Mouse (Mus musculus): ENCODE measurements at regions not wholly inside any gene's neighbourhood (a gene's known extent, or its start where the extent isn't known, plus 50 kb on each side); places are given as distances from the start of the nearest gene placed in this dataset.

GRCm38 (mm10) chr1:72944221-72944620, 69.5 kb upstream of the Igfbp5 start:
- Histone ChIP-seq H3K36me3 (replicated peaks in 1 of 2; ENCODE audit: control insufficient read depth in 1 of 2, insufficient read depth in 1 of 2, low read length in 1 of 2) (no peaks in the 10 kb centered on the region), H3K9me3 (replicated peaks; ENCODE audit: low read length) (no peaks in the 10 kb centered on the region), H3K4me2 (ENCODE audit: insufficient read depth, low read depth, poor library complexity, severe bottlenecking) (no peak overlapping the region), H3K9ac (ENCODE audit: insufficient read depth, low read depth) (no peak overlapping the region), H3K27ac (ENCODE audit: insufficient read depth, low read depth) (no peak overlapping the region), H3K27me3 (replicated peaks) (no peaks in the 10 kb centered on the region), H3K4me3 (replicated peaks in 1 of 3; ENCODE audit: low read depth in 2 of 3, low read length in 2 of 3, poor library complexity in 1 of 3) (no peak overlapping the region), H3K4me1 (ENCODE audit: control insufficient read depth in 1 of 2, insufficient read depth in 2 of 2) (peaks cover 7 to 21% of the 10 kb centered on the region in 2 experiments; a peak in 3 of 4 replicates), H3K79me2 (replicated peaks; ENCODE audit: control insufficient read depth, extremely low read depth, insufficient read depth, poor library complexity, severe bottlenecking) (no peaks in the 10 kb centered on the region)
- TF ChIP-seq GABPA (IDR thresholded peaks at IDR 0.05; ENCODE audit: insufficient replicate concordance, low read depth, low read length) (no peak), ELF1 (IDR thresholded peaks at IDR 0.05; ENCODE audit: low read depth, low read length) (no peak), CHD2 (IDR thresholded peaks at IDR 0.05; ENCODE audit: low read length) (no peak), NRF1 (IDR thresholded peaks at IDR 0.05; ENCODE audit: low read depth, low read length) (no peak)
- dilution Hi-C loops (cut with MboI; ENCODE audit: extremely low pct_ligation_motif_present, extremely low pct_unique_long_range_greater_than_20kb, low sequenced_read_pairs) (no loop called here), in situ Hi-C loops (cut with MboI; ENCODE audit: low pct_ligation_motif_present, low pct_unique_long_range_greater_than_20kb, low sequenced_read_pairs) (no loop called here)
- DNase-seq (ENCODE audit: extremely low read depth) = no peak

- H3K4me1 ChIP-seq (ENCODE audit: control insufficient read depth in 1 of 2, insufficient read depth in 2 of 2) = peaks cover 7 to 21% of the 10 kb centered on the region in 2 experiments; a peak in 3 of 4 replicates
- H3K9me3 ChIP-seq (replicated peaks; ENCODE audit: low read length) = no peaks in the 10 kb centered on the region
- H3K27ac ChIP-seq (ENCODE audit: insufficient read depth, low read depth) = no peak overlapping the region
- no peak overlapping the region for H3K9ac ChIP-seq (ENCODE audit: insufficient read depth, low read depth)
- H3K79me2 ChIP-seq (replicated peaks; ENCODE audit: control insufficient read depth, extremely low read depth, insufficient read depth, poor library complexity, severe bottlenecking) = no peaks in the 10 kb centered on the region
- TF ChIP-seq E2F4 (IDR thresholded peaks at IDR 0.05; ENCODE audit: insufficient replicate concordance, low read depth, low read length) = no peak
- TF ChIP-seq TBP (conservative IDR thresholded peaks at IDR 0.05; ENCODE audit: low read depth, low read length) = no peak
- TF ChIP-seq HCFC1 (IDR thresholded peaks at IDR 0.05; ENCODE audit: low read depth, low read length) = no peak
- no peak for TF ChIP-seq UBTF (IDR thresholded peaks at IDR 0.05; ENCODE audit: low read depth, low read length)
- TF ChIP-seq IRF4 (IDR thresholded peaks at IDR 0.05; ENCODE audit: low read depth, low read length) = no peak
- no peak for TF ChIP-seq POLR2A (IDR thresholded peaks at IDR 0.05; ENCODE audit: low read depth, low read length)
- no peak for TF ChIP-seq MAX (IDR thresholded peaks at IDR 0.05; ENCODE audit: low read length)
- no peak for TF ChIP-seq ZKSCAN1 (IDR thresholded peaks at IDR 0.05; ENCODE audit: borderline replicate concordance, low read depth, low read length)
- no peak for TF ChIP-seq RCOR1 (conservative IDR thresholded peaks at IDR 0.05; ENCODE audit: low read depth, low read length)
- TF ChIP-seq GABPA (IDR thresholded peaks at IDR 0.05; ENCODE audit: insufficient replicate concordance, low read depth, low read length) = no peak
- TF ChIP-seq CHD2 (IDR thresholded peaks at IDR 0.05; ENCODE audit: low read length) = no peak
- no peak for TF ChIP-seq SIN3A (IDR thresholded peaks at IDR 0.05; ENCODE audit: low read length)
- H3K4me3 ChIP-seq (replicated peaks in 1 of 3; ENCODE audit: low read depth in 2 of 3, low read length in 2 of 3, poor library complexity in 1 of 3) = no peak overlapping the region
- no peaks in the 10 kb centered on the region for H3K27me3 ChIP-seq (replicated peaks)
- dilution Hi-C loops (cut with MboI; ENCODE audit: extremely low pct_ligation_motif_present, extremely low pct_unique_long_range_greater_than_20kb, low sequenced_read_pairs) (no loop called here), in situ Hi-C loops (cut with MboI; ENCODE audit: low pct_ligation_motif_present, low pct_unique_long_range_greater_than_20kb, low sequenced_read_pairs) (no loop called here)
- H3K36me3 ChIP-seq (replicated peaks in 1 of 2; ENCODE audit: control insufficient read depth in 1 of 2, insufficient read depth in 1 of 2, low read length in 1 of 2) = no peaks in the 10 kb centered on the region
- no peak for DNase-seq (ENCODE audit: extremely low read depth)
- H3K4me2 ChIP-seq (ENCODE audit: insufficient read depth, low read depth, poor library complexity, severe bottlenecking) = no peak overlapping the region
These were observed 68.4 kb upstream of the Igfbp5 start for GRCm38 (mm10) chr1:72943082-72943481.

- TF ChIP-seq UBTF (IDR thresholded peaks at IDR 0.05; ENCODE audit: low read depth, low read length) (no peak), USF1 (IDR thresholded peaks at IDR 0.05; ENCODE audit: low read depth, low read length) (no peak), ZC3H11A (IDR thresholded peaks at IDR 0.05; ENCODE audit: low read depth, low read length) (no peak), IRF4 (IDR thresholded peaks at IDR 0.05; ENCODE audit: low read depth, low read length) (no peak), ZKSCAN1 (IDR thresholded peaks at IDR 0.05; ENCODE audit: borderline replicate concordance, low read depth, low read length) (no peak), MYC (IDR thresholded peaks at IDR 0.05; ENCODE audit: low read depth, low read length) (no peak), BHLHE40 (IDR thresholded peaks at IDR 0.05; ENCODE audit: low read depth, low read length) (peak; percentile 31; the same call in 1 of the 2 replicates), TCF12 (IDR thresholded peaks at IDR 0.05; ENCODE audit: low read depth, low read length) (no peak)
- no peak overlapping the region for H3K4me3 ChIP-seq (replicated peaks in 1 of 3; ENCODE audit: low read depth in 2 of 3, low read length in 2 of 3, poor library complexity in 1 of 3)
- DNase-seq (ENCODE audit: extremely low read depth) = no peak
- no peaks in the 10 kb centered on the region for H3K36me3 ChIP-seq (replicated peaks in 1 of 2; ENCODE audit: control insufficient read depth in 1 of 2, insufficient read depth in 1 of 2, low read length in 1 of 2)
- in situ Hi-C loops (cut with MboI; ENCODE audit: low pct_ligation_motif_present, low pct_unique_long_range_greater_than_20kb, low sequenced_read_pairs) = no loop called here
- dilution Hi-C loops (cut with MboI; ENCODE audit: extremely low pct_ligation_motif_present, extremely low pct_unique_long_range_greater_than_20kb, low sequenced_read_pairs) = no loop called here
- H3K79me2 ChIP-seq (replicated peaks; ENCODE audit: control insufficient read depth, extremely low read depth, insufficient read depth, poor library complexity, severe bottlenecking) = no peaks in the 10 kb centered on the region
- H3K27me3 ChIP-seq (replicated peaks) = no peaks in the 10 kb centered on the region
- H3K9me3 ChIP-seq (replicated peaks; ENCODE audit: low read length) = no peaks in the 10 kb centered on the region
- H3K4me1 ChIP-seq (ENCODE audit: control insufficient read depth in 1 of 2, insufficient read depth in 2 of 2) = peaks cover 7 to 21% of the 10 kb centered on the region in 2 experiments; a peak in 3 of 4 replicates
- no peak overlapping the region for H3K9ac ChIP-seq (ENCODE audit: insufficient read depth, low read depth)
- H3K27ac ChIP-seq (ENCODE audit: insufficient read depth, low read depth) = no peak overlapping the region
- H3K4me2 ChIP-seq (ENCODE audit: insufficient read depth, low read depth, poor library complexity, severe bottlenecking) = no peak overlapping the region
These were observed 67.7 kb upstream of the Igfbp5 start for GRCm38 (mm10) chr1:72942351-72942750.
